Mouse (Mus musculus) splenic B cell, adult 2 months (primary cell): ENCODE results near the gene Nhs.
"Not testable (repeated sequence)": the region's sequence is repeated elsewhere in the genome, so short reads cannot be mapped to it uniquely, and the experiment has no call there.

Experiments used
- DNase-seq: peaks from one replicate; pipeline ENCODE4 v3.0.0-alpha.2; 2011; ENCODE audit warnings: low read depth, low spot score
- H3K27me3 ChIP-seq: 2 replicates; pipeline ENCODE4 v1.6.1; 2012; ENCODE audit warnings: mild to moderate bottlenecking, low read length, moderate library complexity, mixed read lengths; ENCODE audit not compliant: control insufficient read depth, poor library complexity, insufficient read depth, severe bottlenecking
- H3K36me3 ChIP-seq: 2 replicates; pipeline ENCODE4 v1.6.1; 2012; ENCODE audit warnings: mild to moderate bottlenecking, low read length, moderate library complexity, mixed read lengths; ENCODE audit not compliant: control insufficient read depth, poor library complexity, insufficient read depth, severe bottlenecking

The Nhs gene

GRCm38 (mm10) chrX:161826186-161826585 lies 333.3 kb downstream of the Nhs start:
- H3K27me3 ChIP-seq, H3K36me3 ChIP-seq: not testable (repeated sequence)
- peak; percentile 56 for DNase-seq

GRCm38 (mm10) chrX:161790182-161790581 lies 369.3 kb downstream of the Nhs start:
- Histone ChIP-seq H3K27me3 (no peaks in the 10 kb centered on the region), H3K36me3 (no peaks in the 10 kb centered on the region)
- DNase-seq, result peak; percentile 0
